Mouse (Mus musculus) gastrocnemius, postnatal 4 days (tissue): ENCODE measurements around the gene Spag4. TPM values are rescaled to one million over a fixed set of nuclear protein-coding genes. Genes with fewer than 3 reads are reported as not detected.
"Not testable (repeated sequence)": the region's sequence is repeated elsewhere in the genome, so short reads cannot be mapped to it uniquely, and the experiment has no call there.

Source experiments
- DNase-seq, 2 experiments: peaks; one replicate each; pipeline ENCODE4 v3.0.0; 2021 to 2022; ENCODE audit warnings: low spot score in 2 of 2, mixed read lengths in 2 of 2
- total RNA-seq, 2 experiments: library from RNA; stranded (reverse); gene quantifications; 2 replicates each; pipeline ENCODE4 v1.2.3; 2021

Spag4 gene
- total RNA-seq, 2 experiments from 2014 or later: 0.49 to 1.1 TPM

GRCm38 (mm10) chr2:156091926-156092325 lies 27.0 kb downstream of the Spag4 start:
- DNase-seq: no peak

GRCm38 (mm10) chr2:156110627-156111357 lies 45.8 kb downstream of the Spag4 start:
- DNase-seq: no peak

GRCm38 (mm10) chr2:156111358-156112079 lies 46.5 kb downstream of the Spag4 start, which contains the start of the genes Cpne1 and Rbm12:
TSS of gene Cpne1 (minus strand) at chr2:156111965.
TSS of gene Rbm12 (minus strand) at chr2:156111978.
- peak; percentile 85 to 93 for DNase-seq

GRCm38 (mm10) chr2:156112080-156112423 lies 47.1 kb downstream of the Spag4 start:
- DNase-seq: not testable (repeated sequence)

GRCm38 (mm10) chr2:156119566-156119965 lies 54.6 kb downstream of the Spag4 start:
- DNase-seq: no peak

Other genes starting within 250 kb of the Spag4 start
- gene BC029722, start 245.7 kb upstream of the Spag4 start, total RNA-seq: 10 to 100 TPM; 11.4 to 13.5 TPM
- 10 to 100 TPM; 74.9 to 79.4 TPM for gene Eif6, start 238.2 kb upstream of the Spag4 start, total RNA-seq
- not detected for gene Fam83c, start 230.3 kb upstream of the Spag4 start, total RNA-seq
- gene Uqcc1, start 134.9 kb upstream of the Spag4 start, total RNA-seq: 10 to 100 TPM; 75.1 to 80.2 TPM
- gene Gm15557, start 124.4 kb upstream of the Spag4 start, total RNA-seq: not detected
- gene Gdf5, start 119.8 kb upstream of the Spag4 start, total RNA-seq: under 1 TPM; 0.10 to 0.15 TPM
- gene Cep250, start 108.7 kb upstream of the Spag4 start, total RNA-seq: 10 to 100 TPM; 19.0 to 22.7 TPM
- gene 6430550D23Rik, start 57.2 kb upstream of the Spag4 start, total RNA-seq: under 1 TPM; 0.23 to 0.59 TPM
- gene Ergic3, start 57.1 kb upstream of the Spag4 start, total RNA-seq: 10 to 100 TPM; 92.9 to 98.5 TPM
- gene Fer1l4, start 12.2 kb upstream of the Spag4 start, total RNA-seq: not detected
- 10 to 100 TPM; 19.1 to 20.9 TPM for gene Cpne1, start 46.8 kb downstream of the Spag4 start, total RNA-seq
- gene Rbm12, start 46.8 kb downstream of the Spag4 start, total RNA-seq: 10 to 100 TPM; 25.3 to 27.4 TPM
- 10 to 100 TPM; 19.6 to 21.3 TPM for gene Gm28036, start 61.9 kb downstream of the Spag4 start, total RNA-seq
- gene Romo1, start 78.9 kb downstream of the Spag4 start, total RNA-seq: 100 to 1,000 TPM; 215 to 232 TPM
- gene Nfs1, start 79.0 kb downstream of the Spag4 start, total RNA-seq: 10 to 100 TPM; 35.2 to 35.3 TPM
- gene Rbm39, start 115.1 kb downstream of the Spag4 start, total RNA-seq: 100 to 1,000 TPM; 246 to 293 TPM
- 10 to 100 TPM; 39.1 to 41.4 TPM for gene Phf20, start 131.3 kb downstream of the Spag4 start, total RNA-seq
- 1 to 10 TPM; 2.8 to 2.9 TPM for gene Cnbd2, start 247.1 kb downstream of the Spag4 start, total RNA-seq
- 10 to 100 TPM; 63.7 to 76.2 TPM for gene Scand1, start 247.5 kb downstream of the Spag4 start, total RNA-seq